Mouse (Mus musculus) MEL (cell line): ENCODE measurements at regions not wholly inside any gene's neighbourhood (a gene's known extent, or its start where the extent isn't known, plus 50 kb on each side); places are given as distances from the start of the nearest gene placed in this dataset.

Source experiments
- CTCF ChIP-seq, 3 experiments: IDR thresholded peaks in 2 of 3; conservative IDR thresholded peaks in 1 of 3; 2 replicates each; pipeline ENCODE4 v1.5.1; 2011 to 2012; ENCODE audit warnings: low read length in 3 of 3, low read depth in 2 of 3, mild to moderate bottlenecking in 2 of 3, improper control_type of control experiment in 1 of 3, inconsistent platforms in 1 of 3, mixed read lengths in 1 of 3, moderate library complexity in 1 of 3; ENCODE audit not compliant: control insufficient read depth in 1 of 3, insufficient read depth in 1 of 3, poor library complexity in 1 of 3, severe bottlenecking in 1 of 3
- EP300 ChIP-seq, 2 experiments: IDR thresholded peaks; 2 replicates each; pipeline ENCODE4 v1.6.1; 2011; ENCODE audit warnings: improper control_type of control experiment in 2 of 2, low read length in 2 of 2, low read depth in 1 of 2, mild to moderate bottlenecking in 1 of 2
- MAX ChIP-seq: IDR thresholded peaks from 2 replicates; pipeline ENCODE4 v1.6.1; 2011; ENCODE audit warnings: low read length, improper control_type of control experiment
- MAZ ChIP-seq: IDR thresholded peaks from 2 replicates; pipeline ENCODE4 v1.6.1; 2012; ENCODE audit warnings: low read depth, mild to moderate bottlenecking, inconsistent platforms, low read length, improper control_type of control experiment
- NELFE ChIP-seq: IDR thresholded peaks from 2 replicates; pipeline ENCODE4 v1.6.1; 2011; ENCODE audit warnings: low read depth, low read length, improper control_type of control experiment
- POLR2A ChIP-seq, 2 experiments: IDR thresholded peaks; 2 replicates each; pipeline ENCODE4 v1.6.1; 2011 to 2012; ENCODE audit warnings: low read length in 2 of 2, mild to moderate bottlenecking in 2 of 2, control low read depth in 1 of 2, improper control_type of control experiment in 1 of 2, low read depth in 1 of 2, moderate library complexity in 1 of 2; ENCODE audit not compliant: control insufficient read depth in 1 of 2, insufficient read depth in 1 of 2, poor library complexity in 1 of 2
- TAL1 ChIP-seq: IDR thresholded peaks from 2 replicates; pipeline ENCODE4 v1.6.1; 2012; ENCODE audit warnings: mild to moderate bottlenecking, inconsistent platforms, low read length, moderate library complexity, mixed read lengths
- TCF12 ChIP-seq: IDR thresholded peaks from 2 replicates; pipeline ENCODE4 v1.6.1; 2014; ENCODE audit warnings: low read depth, mild to moderate bottlenecking, inconsistent platforms, low read length, improper control_type of control experiment, moderate library complexity
- UBTF ChIP-seq: IDR thresholded peaks from 2 replicates; pipeline ENCODE4 v1.6.1; 2012; ENCODE audit warnings: low read depth, mild to moderate bottlenecking, inconsistent platforms, low read length, improper control_type of control experiment, moderate library complexity, borderline replicate concordance; ENCODE audit not compliant: insufficient read depth
- ZMIZ1 ChIP-seq: IDR thresholded peaks from 2 replicates; pipeline ENCODE4 v1.6.1; 2012; ENCODE audit warnings: low read depth, mild to moderate bottlenecking, inconsistent platforms, low read length, improper control_type of control experiment, moderate library complexity

DNA sequence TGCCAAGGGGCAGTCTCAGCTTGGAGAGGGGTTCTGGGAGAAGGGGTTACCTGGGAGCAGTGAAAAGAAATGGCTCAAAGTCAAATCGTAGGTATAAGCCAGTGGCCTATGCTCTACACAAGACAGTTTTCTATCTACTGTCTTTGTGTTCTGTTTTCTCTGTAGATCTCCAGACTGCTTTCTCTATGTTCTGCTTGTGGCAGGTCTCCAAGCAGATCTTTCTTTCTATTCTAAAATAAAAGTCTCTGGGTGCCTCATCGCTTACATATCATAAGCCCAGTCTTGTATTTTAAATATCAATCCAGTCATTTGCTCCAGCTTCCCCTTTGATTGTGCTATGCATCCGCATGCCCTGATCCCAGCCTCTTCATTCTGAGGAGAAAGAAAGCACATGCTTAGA, 69.9 kb upstream of the Tyrp1 start:
- TF ChIP-seq POLR2A (IDR thresholded peaks at IDR 0.05; ENCODE audit: control insufficient read depth in 1 of 2, insufficient read depth in 1 of 2, low read depth in 1 of 2, low read length in 2 of 2, poor library complexity in 1 of 2) (no peak), UBTF (no peak), TCF12 (no peak), NELFE (no peak), TAL1 (no peak), MAX (no peak), CTCF (IDR thresholded peaks at IDR 0.05 in 2 of 3, conservative IDR thresholded peaks at IDR 0.05 in 1 of 3; ENCODE audit: control insufficient read depth in 1 of 3, insufficient read depth in 1 of 3, low read depth in 2 of 3, low read length in 3 of 3, poor library complexity in 1 of 3, severe bottlenecking in 1 of 3) (no peak), ZMIZ1 (no peak), EP300 (IDR thresholded peaks at IDR 0.05; ENCODE audit: low read depth in 1 of 2, low read length in 2 of 2) (no peak), MAZ (no peak)
